Mouse (Mus musculus): ENCODE measurements at regions not wholly inside any gene's neighbourhood (a gene's known extent, or its start where the extent isn't known, plus 50 kb on each side); places are given as distances from the start of the nearest gene placed in this dataset.

- Histone ChIP-seq H3K9me3 (no peaks in the 10 kb centered on the region), H3K36me3 (no peaks in the 10 kb centered on the region), H3K4me1 (no peaks in the 10 kb centered on the region), H3K4me3 (no peak overlapping the region), H3K9ac (no peak overlapping the region), H3K4me2 (replicated peaks) (no peak overlapping the region), H3K27me3 (no peaks in the 10 kb centered on the region), H3K27ac (no peak overlapping the region)
- no peak for ATAC-seq (ENCODE audit: low FRiP score, low read depth)
These were observed 244.0 kb upstream of the Gnaz start for GRCm38 (mm10) chr10:74722971-74723370.

DNA sequence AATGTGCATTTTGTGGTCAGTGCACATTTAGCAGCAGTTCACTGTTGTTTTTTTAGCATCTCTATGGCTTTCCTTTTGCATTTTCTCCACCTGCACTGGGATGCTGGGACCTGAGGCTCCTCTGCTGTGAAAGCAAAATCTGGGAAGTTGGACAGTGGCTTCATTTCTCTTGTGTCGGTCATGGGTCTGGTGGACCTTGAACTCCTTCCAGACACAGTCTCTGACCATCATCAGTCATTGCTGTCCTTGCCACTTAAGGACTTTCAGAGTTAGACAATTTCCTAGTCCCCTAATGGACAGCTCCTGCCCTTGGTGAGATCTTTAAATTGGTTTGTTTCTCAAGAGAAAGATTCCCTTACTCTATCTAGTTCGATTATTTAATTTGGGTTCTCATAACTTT lies 217.5 kb upstream of the Gnaz start:
- Histone ChIP-seq H3K4me2 (replicated peaks) (no peak overlapping the region), H3K36me3 (no peaks in the 10 kb centered on the region), H3K27ac (no peak overlapping the region), H3K9me3 (peaks cover 3% of the 10 kb centered on the region; the same call in 1 of the 2 replicates), H3K4me3 (no peak overlapping the region), H3K9ac (no peak overlapping the region), H3K27me3 (no peaks in the 10 kb centered on the region), H3K4me1 (no peaks in the 10 kb centered on the region)
- WGBS = 85% methylated on average over 2 of the region's 2 CpGs
- ATAC-seq (ENCODE audit: low FRiP score, low read depth) = no peak

GRCm38 (mm10) chr10:74750879-74751278 lies 216.1 kb upstream of the Gnaz start:
- Histone ChIP-seq H3K9ac (no peak overlapping the region), H3K27ac (no peak overlapping the region), H3K4me3 (no peak overlapping the region), H3K27me3 (no peaks in the 10 kb centered on the region), H3K4me2 (replicated peaks) (no peak overlapping the region), H3K4me1 (no peaks in the 10 kb centered on the region), H3K36me3 (no peaks in the 10 kb centered on the region), H3K9me3 (peaks cover 3% of the 10 kb centered on the region; the same call in 1 of the 2 replicates)
- no peak for ATAC-seq (ENCODE audit: low FRiP score, low read depth)

DNA sequence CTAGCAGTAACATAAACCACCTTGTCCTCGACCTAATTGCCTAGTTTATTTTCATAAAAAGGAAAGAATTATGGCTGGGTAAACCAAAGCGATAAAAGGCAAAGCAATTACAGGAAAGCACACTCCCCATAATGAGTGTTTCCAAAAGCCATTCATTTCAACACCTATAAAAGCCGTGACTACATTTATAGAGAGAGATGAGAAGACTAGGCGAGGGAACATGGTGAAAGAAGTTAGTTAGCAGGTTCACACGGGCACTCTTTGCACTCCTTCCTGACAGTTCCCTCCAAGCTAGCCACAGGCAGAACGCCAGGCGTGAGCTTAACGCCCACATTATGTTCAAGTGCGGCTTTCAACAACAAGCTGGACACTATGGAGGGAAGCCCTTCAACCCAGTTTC lies 206.2 kb upstream of the Gnaz start:
- Histone ChIP-seq H3K36me3 (no peaks in the 10 kb centered on the region), H3K4me1 (0 out of 2 replicates have a peak, but pooled peaks cover 6% of the 10 kb centered on the region), H3K9me3 (no peaks in the 10 kb centered on the region), H3K27ac (no peak overlapping the region), H3K4me2 (replicated peaks) (no peak overlapping the region), H3K9ac (no peak overlapping the region), H3K27me3 (no peaks in the 10 kb centered on the region), H3K4me3 (no peak overlapping the region)
- 22% methylated on average over 9 of the region's 9 CpGs for WGBS
- no peak for ATAC-seq (ENCODE audit: low FRiP score, low read depth)

GRCm38 (mm10) chr10:74789245-74789644 lies 177.7 kb upstream of the Gnaz start:
- 81% methylated on average over 2 of the region's 2 CpGs for WGBS
- Histone ChIP-seq H3K27ac (no peak overlapping the region), H3K9me3 (no peaks in the 10 kb centered on the region), H3K4me1 (no peaks in the 10 kb centered on the region), H3K4me2 (replicated peaks) (no peak overlapping the region), H3K9ac (no peak overlapping the region), H3K27me3 (no peaks in the 10 kb centered on the region), H3K36me3 (no peaks in the 10 kb centered on the region), H3K4me3 (no peak overlapping the region)
- ATAC-seq (ENCODE audit: low FRiP score, low read depth) = no peak

DNA sequence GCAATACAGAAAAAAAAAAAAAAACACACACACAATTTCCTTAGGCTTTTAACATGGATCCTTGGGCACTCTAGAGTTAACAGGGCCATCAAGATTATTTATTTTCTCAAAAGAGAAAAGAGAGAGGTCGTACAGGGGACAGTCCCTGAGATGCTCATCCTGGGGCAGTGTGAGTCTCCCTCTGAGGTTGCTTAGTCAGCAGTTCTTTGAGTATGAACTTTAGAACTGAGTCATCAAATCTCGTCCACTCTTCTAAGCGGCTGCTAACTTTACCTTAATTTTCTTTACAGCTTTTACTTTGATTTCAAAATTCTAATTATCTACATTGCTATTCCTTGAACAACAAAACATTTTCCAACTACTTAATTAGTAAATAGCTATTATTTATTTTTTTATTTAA lies 177.0 kb upstream of the Gnaz start:
- no peak overlapping the region for H3K4me3 ChIP-seq
- ATAC-seq (ENCODE audit: low FRiP score, low read depth) = no peak
- H3K4me1 ChIP-seq = no peaks in the 10 kb centered on the region
- H3K36me3 ChIP-seq = no peaks in the 10 kb centered on the region
- H3K27me3 ChIP-seq = no peaks in the 10 kb centered on the region
- no peak overlapping the region for H3K4me2 ChIP-seq (replicated peaks)
- H3K27ac ChIP-seq = no peak overlapping the region
- no peaks in the 10 kb centered on the region for H3K9me3 ChIP-seq
- H3K9ac ChIP-seq = no peak overlapping the region
- 66% methylated on average over 3 of the region's 3 CpGs for WGBS

DNA sequence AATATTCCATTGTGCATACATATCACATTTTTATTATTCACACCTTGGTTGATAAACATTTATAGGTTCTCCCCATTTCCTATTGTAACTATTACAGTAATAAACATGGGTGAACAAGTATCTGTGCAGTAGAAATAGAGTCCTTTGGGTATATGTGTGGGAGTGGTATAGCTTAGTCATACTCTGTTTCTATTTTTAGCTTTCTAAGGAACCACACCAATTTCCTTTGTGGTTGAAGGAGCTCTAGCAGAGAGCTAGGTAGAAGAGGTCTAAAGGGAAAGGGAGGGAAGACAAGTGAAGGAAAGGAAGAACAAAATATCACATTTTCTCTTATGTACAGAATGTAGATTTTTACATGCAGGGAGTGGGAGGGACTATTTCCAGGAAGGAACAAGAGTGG lies 143.6 kb upstream of the Gnaz start:
- ATAC-seq (ENCODE audit: low FRiP score, low read depth) = no peak
- no peak overlapping the region for H3K27ac ChIP-seq

DNA sequence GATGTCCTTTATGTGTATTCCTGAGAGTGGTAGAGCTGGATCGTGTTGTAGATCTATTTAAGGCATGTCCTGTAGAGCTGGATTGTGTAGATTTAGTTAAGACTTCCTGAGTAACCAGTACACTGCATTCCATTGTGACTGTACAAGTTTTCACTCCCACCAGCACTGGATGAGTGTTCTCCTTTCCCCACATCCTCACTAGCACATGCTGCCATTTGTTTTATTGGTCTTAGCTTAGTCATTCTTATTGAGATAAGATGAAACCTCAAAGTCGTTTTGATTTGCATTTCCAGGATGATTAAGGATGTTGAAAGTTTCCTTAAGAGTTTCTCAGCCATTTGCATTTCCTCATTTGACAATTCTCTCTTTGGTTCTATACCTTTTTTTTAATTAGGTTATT lies 132.6 kb upstream of the Gnaz start:
- H3K27me3 ChIP-seq = no peaks in the 10 kb centered on the region
- no peaks in the 10 kb centered on the region for H3K9me3 ChIP-seq
- H3K4me2 ChIP-seq (replicated peaks) = no peak overlapping the region
- no peak overlapping the region for H3K27ac ChIP-seq
- no peaks in the 10 kb centered on the region for H3K36me3 ChIP-seq
- H3K9ac ChIP-seq = no peak overlapping the region
- WGBS = 69% methylated on average over 2 of the region's 2 CpGs
- no peak for ATAC-seq (ENCODE audit: low FRiP score, low read depth)
- H3K4me3 ChIP-seq = no peak overlapping the region
- H3K4me1 ChIP-seq = no peaks in the 10 kb centered on the region

More for the DNA sequence above, 143.6 kb upstream of the Gnaz start:
- Histone ChIP-seq H3K4me1 (no peaks in the 10 kb centered on the region), H3K9ac (no peak overlapping the region), H3K4me3 (no peak overlapping the region), H3K9me3 (no peaks in the 10 kb centered on the region), H3K4me2 (replicated peaks) (no peak overlapping the region), H3K27me3 (no peaks in the 10 kb centered on the region), H3K36me3 (no peaks in the 10 kb centered on the region)

DNA sequence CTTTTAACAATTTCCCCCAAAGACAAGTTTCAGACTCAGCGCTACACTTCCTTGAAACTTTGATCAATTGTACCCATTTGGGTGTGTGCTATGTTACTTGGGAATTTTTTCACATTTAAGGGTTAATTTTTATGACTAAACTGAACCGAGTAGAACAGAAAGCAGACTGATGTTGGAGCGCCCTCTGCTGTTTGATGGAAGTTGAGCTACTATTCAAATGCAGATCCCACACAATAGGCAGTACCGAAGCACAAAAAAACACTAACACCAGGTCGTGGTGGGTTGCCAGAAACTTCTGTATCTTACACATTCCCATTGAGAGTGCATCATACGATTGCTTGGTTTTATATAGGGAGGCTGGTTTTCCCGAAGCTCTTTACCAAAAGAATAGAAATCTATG lies 118.6 kb upstream of the Gnaz start:
- WGBS = 12% methylated on average over 7 of the region's 7 CpGs
- Histone ChIP-seq H3K36me3 (no peaks in the 10 kb centered on the region), H3K4me1 (no peaks in the 10 kb centered on the region), H3K27ac (no peak overlapping the region), H3K27me3 (no peaks in the 10 kb centered on the region), H3K9ac (no peak overlapping the region), H3K4me2 (replicated peaks) (no peak overlapping the region), H3K4me3 (no peak overlapping the region), H3K9me3 (no peaks in the 10 kb centered on the region)
- peak; percentile 54; the same call in 1 of the 2 replicates for ATAC-seq (ENCODE audit: low FRiP score, low read depth)

DNA sequence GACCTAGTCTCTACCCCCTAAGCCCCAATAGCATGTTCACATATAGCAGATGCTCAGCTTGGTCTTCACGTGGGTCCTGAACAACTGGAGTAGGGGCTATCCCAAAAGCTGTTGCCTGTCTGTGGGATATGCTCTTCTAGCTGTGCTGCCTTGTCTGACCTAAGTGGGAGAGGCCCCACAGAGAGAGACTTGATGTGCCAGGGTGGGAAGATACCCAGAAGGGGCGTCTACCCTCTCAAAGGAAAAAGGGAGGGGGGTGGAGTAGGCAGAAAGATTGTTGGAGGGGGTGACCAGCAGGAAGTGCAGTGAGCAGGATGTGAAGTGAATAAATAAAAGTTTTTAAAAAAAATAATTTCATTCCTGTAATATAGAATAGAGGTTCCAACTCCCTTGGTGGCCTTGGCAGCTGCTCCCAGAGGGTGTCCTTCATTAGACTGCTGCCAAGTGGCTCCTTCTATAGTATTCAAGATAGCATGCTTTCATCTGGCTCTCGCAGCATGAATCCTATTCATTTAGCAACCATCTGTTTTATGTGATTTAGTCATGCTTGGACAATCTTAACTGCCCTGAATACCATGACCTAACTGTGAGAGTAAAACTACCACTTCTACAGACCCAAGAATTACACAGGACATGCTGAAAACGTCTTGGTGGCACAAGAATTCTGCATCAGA lies 111.8 kb upstream of the Gnaz start:
- Histone ChIP-seq H3K27me3 (no peaks in the 10 kb centered on the region), H3K4me1 (no peaks in the 10 kb centered on the region), H3K4me3 (no peak overlapping the region), H3K4me2 (replicated peaks) (no peak overlapping the region), H3K36me3 (no peaks in the 10 kb centered on the region), H3K9ac (no peak overlapping the region), H3K9me3 (no peaks in the 10 kb centered on the region), H3K27ac (no peak overlapping the region)
- ATAC-seq (ENCODE audit: low FRiP score, low read depth) = no peak
- 63% methylated on average over 4 of the region's 4 CpGs for WGBS

All from limb, embryonic 13.5 days (tissue).